Mouse (Mus musculus) myocyte (in vitro differentiated cells): ENCODE measurements at regions not wholly inside any gene's neighbourhood (a gene's known extent, or its start where the extent isn't known, plus 50 kb on each side); places are given as distances from the start of the nearest gene placed in this dataset.

Experiments used
- E2F4 ChIP-seq: IDR thresholded peaks from one replicate; pipeline ENCODE4 v1.6.1; 2011; ENCODE audit warnings: mild to moderate bottlenecking, control low read depth, moderate library complexity; ENCODE audit not compliant: insufficient read depth
- POLR2A ChIP-seq: IDR thresholded peaks from one replicate; pipeline ENCODE4 v1.6.1; 2011; ENCODE audit warnings: low read depth, mild to moderate bottlenecking, control low read depth, moderate library complexity; ENCODE audit not compliant: insufficient read length
- TCF12 ChIP-seq: IDR thresholded peaks from one replicate; pipeline ENCODE4 v1.6.1; 2011; ENCODE audit warnings: mild to moderate bottlenecking, control low read depth; ENCODE audit not compliant: poor library complexity, insufficient read depth, severe bottlenecking
- TCF3 ChIP-seq: IDR thresholded peaks from one replicate; pipeline ENCODE4 v1.6.1; 2011; ENCODE audit warnings: low read depth, control low read depth; ENCODE audit not compliant: insufficient read length

DNA sequence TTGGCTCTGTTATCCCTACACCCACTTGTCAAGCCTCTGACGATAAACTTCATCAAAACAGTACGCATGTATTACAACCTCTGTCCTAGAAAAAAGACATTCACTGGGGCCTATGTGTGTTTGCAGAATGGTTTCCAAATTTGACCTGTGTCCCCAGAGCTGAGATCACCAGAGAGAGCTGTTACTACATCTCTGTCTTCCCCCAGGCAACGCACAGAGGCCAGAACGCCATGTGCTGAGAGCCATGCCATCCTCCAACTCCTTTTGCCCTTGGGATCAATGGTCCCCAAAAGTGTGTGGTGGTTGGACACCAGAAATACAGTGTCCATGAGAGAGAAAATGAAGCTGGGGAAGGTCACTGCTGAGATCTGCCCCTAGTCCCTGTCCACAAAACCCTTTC is 137.1 kb downstream of the Tomm20 start:
- no peak for TF ChIP-seq TCF12
- TF ChIP-seq E2F4, result no peak
- TF ChIP-seq TCF3, result no peak
- no peak for TF ChIP-seq POLR2A
